Mouse (Mus musculus) layer of hippocampus, postnatal 14 days (tissue): Measurements from ENCODE around the gene Pigu. TPM values are rescaled to one million over a fixed set of nuclear protein-coding genes. Genes with fewer than 3 reads are reported as not detected.

Experiments
- DNase-seq, 2 experiments: peaks; one replicate each; pipeline ENCODE4 v3.0.0; 2021 to 2022; ENCODE audit warnings: low spot score in 2 of 2, mixed read lengths in 1 of 2
- total RNA-seq, 2 experiments: library from RNA; stranded (reverse); gene quantifications; 2 replicates each; pipeline ENCODE4 v1.2.3; 2021

Pigu gene
- total RNA-seq, 2 experiments from 2014 or later: 22.5 to 23.5 TPM

DNA sequence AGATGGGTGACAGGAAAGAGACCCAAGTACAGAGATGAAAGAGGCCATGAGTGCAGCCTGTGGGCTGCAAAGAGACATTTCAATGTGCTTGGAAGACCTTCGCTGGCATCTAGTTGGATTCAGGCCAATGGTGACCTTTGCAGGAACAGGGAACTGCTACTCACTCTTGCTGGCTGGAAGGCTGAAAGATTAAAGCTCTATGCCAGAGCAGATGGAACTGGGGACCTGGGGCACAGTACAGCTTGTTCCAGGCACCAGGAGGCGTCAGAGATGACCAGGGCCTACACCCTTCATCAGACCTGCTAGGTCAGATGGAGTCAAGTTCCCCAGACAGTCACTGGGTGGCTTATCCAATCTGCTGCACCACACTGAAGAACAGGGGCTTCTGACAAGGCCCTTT lies 63.8 kb downstream of the Pigu start:
- no peak for DNase-seq

DNA sequence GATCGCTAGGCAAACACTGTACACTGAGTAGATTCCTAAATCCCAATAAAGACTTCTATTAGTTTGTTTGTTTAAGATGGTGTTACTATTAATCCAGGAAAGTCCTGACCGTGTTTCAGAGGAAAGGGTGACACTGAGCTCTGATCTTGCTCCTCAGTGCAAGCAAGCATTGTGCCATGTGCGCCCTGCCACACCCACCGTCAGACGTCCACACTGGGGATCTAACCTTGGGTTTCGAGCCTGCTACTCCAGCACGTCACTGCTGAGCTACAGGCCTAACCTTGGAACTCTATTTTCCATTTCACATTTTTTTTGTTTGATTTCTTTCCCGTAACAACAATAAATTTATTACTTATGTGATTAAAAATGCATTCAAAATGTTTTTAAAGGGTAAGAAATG lies 67.2 kb downstream of the Pigu start:
- no peak for DNase-seq

DNA sequence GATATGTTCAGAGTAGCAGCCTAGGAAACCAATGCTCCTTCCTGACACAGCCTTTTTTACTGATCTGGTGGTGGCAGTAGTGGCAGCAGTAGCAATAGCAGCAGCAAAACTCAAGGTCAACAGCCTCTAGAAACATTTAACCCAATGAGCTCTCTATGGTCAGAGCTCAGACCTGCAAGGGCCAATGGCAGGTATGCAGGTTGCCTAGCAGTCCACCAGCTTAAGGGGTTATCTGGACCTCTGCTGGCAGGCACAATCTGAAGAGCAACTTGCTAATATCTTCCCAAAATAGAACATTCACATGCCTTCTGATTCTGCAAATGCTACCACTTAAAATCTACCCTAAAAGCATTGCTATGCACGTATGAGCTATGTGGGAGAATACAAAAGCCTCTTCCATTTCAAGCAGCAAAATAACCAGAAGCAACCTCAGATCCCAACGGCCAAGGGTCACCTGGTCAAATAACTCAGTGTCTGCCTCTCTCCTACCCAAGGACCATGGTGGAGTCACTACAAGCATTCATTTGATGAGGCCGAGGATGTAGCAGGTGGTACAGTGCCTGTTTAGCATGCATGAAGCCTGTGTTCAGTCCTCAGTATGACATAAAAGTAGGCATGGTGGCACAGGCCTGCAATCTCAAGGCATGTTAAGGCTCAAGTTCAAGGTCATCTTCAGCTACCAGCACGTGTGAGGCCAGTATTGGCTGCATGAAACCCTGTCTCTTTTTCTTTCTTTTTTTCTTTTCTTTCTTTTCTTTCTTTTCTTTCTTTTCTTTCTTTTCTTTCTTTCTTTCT lies 69.6 kb downstream of the Pigu start:
- no peak for DNase-seq

DNA sequence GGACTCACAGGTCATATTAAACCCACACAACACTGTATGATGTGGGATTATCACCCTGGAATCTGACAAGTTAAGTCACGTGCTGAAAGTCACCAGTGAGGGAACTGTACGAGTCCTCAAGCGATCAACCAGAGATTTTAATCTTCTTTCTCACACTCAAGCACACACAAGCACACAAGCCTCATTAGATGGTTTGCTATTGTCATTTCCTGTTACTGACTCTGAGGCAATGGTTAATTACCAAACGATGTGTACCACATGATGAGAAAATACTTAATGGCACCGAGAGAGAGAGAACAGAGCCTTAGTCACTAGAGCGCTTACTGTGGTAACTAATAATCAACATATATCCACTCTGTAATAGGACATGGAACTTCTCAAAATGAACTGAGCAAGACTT lies 71.5 kb downstream of the Pigu start:
- DNase-seq: no peak

DNA sequence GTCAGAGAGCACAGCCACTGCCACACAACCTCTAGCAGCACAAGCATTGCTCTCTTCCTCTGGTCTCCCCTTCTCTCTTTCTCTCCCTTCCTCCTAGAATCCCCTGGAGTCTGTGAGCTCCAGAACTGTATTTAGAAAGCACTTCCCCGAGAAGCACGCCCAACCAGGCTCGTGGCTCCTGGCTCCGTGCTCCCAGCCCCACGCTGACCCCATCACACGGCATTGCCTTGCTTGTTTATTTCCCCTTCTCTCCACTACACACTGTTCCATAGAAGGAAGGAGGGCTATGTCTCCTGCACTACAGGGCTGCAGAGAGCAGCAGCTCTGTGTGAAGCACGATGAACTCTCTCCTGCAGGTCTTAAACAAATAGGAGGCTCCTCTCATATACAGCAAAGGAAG lies 72.6 kb downstream of the Pigu start:
- no peak for DNase-seq

DNA sequence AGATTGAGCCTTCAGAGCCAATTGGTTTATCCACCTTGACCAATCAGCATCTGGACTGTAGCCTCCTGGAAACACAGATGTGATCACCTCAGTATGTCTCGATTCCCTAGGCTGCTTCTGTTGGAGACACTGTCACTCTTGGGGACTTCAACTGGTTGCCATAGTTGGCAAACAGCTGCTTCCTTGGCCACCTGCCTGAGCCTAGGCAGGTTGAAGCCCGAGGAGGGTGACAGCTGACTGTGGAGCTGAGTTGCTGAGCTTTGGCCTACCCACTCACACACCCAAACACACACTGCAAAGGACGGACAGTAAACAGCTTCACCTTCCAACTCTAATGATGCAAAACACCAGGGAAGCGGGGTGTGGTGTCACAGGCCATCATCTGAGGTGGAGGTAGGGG lies 73.4 kb downstream of the Pigu start:
- DNase-seq: no peak

DNA sequence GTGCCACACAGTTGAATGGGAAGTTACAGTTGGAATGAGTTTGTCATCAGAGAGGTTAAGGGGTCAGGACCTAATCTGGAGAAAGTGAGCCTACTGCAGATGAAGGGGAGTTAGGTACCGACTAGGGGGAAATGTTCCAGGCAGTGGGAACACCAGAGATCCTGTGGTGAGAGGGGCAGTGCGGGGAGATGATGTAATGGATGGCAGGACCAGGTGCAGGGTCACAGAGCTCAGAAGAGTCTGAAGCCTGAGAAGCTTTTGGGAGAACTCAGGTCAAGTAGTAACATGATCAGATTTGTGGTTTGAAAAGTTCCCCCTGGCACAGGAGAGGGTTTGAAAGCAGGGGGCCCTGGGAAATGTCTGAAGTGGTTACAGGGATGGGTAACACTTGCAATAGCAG lies 77.1 kb downstream of the Pigu start:
- no peak for DNase-seq

DNA sequence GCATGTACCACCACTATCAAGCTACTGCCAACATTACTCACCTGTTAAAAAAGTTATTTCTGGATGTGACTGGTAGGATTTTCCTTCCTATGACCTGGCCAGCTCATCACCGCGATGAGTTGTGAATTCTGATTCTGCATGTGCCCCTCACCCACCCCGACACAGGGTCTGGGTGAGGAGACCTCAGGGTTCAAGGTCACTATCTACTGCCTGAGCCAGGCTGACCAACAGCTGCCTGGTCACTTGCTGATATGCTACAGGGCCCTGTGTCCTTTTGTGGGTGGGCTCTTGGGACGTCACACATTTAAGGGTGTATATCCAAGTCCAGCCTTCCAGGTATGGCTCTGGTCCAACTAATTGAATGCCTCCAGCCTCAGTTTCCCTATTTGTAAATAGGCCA lies 78.1 kb downstream of the Pigu start:
- no peak for DNase-seq

DNA sequence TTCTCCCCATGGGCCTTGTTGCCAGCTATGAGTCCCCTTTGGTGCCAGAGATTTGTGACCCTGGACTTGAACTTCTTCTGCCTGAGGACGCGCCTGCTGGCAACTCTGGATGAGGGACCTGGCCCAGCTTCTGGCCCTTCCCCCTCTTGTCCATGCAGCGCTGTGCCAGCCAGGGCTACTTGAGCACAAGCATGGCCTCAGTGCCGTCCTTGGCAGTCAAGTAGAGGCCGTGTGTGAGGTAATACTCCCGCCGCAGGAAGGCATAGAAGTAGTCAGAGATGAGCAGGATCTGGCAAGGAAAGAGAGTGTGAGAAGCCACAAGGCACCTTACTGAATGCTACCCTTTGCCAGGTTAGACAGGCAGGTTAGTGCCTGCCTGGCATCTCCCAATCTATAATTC lies 78.9 kb downstream of the Pigu start:
- DNase-seq: no peak

DNA sequence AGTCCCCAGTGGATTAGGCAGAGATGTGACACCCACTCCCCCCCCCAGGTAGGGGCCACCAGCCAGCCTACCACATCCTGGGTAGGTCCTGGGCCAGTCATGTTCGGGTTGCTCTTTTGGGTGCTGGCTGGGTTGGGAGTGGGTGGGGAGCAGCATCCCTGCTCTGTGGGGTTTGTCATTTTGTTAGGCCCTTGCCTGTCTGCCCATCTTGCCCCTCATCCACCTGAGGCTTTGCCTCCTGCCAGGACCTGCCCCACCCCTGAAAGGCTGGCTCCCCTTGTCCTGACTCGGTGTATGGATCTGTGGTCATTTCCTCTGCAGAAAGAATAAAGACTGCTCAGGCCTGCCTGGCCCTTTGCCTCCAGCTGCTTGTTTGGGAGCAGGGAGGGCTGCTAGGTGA lies 79.5 kb downstream of the Pigu start:
- DNase-seq: no peak

DNA sequence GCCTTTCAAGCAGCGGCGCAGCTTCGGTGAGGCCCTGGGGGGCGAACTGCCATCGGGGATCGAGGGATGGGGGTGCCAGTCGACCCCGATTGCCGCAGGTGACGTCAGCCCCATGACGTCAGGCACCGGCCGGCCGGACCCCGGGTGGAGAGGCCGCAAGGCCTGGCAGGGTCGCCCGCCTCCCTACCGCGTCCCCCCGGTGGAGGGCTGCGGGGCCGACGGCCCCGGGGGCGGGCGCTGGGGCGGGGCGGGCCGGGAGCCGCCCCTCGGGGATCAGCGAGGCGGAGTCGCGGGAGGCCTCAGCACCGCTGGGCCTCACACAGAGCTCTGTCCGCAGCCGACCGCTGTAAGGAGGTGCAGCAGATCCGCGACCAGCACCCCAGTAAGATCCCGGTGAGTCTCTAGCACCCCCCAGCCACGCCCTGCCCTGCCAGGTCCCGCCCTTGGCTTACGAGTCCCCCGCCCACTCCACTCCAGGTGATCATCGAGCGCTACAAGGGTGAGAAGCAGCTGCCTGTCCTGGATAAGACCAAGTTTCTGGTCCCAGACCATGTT lies 80.5 kb downstream of the Pigu start:
- DNase-seq: peak in 1 of 2 experiments; percentile 49

DNA sequence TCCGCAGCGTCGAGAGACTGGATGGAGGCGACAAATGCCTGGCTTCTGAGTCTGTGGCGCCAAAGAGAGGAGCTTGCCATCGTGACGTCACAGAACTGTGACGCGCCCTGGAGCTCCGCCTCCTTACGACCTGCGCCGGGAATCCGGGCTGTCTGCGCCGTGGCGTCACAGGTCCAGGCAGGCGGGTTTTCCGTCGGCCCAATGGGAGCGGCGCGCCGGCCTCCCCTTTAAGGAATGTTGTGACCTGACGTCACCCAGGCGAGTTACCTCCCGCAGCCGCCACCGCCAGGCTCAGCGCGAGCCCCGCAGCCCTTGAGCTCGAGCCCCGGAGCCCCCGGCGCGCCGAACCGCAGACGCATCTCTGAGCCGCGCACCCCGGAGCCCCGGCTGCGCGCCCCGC lies 81.0 kb downstream of the Pigu start, which contains the start of gene Map1lc3a:
TSS of gene Map1lc3a (plus strand) at position 103 of the 400 bp plus-strand sequence.
- DNase-seq: peak; percentile 98 to 99

DNA sequence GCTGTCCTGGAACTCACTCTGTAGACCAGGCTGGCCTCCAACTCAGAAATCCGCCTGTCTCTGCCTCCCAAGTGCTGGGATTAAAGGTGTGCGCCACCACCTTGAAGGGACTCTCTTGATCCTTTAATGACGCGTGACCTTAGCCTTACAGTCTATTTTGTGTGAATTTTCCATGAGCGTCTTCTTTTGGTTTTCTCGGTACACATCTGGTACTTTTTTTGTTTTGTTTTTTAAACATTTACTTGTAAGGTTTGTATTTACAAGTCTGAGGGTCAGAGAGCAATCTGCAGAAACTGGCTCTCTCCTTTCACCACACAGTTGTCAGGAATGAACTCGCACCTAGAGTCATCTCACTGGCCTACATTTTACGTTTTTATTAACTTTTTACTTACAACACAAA lies 83.6 kb downstream of the Pigu start:
- no peak for DNase-seq

DNA sequence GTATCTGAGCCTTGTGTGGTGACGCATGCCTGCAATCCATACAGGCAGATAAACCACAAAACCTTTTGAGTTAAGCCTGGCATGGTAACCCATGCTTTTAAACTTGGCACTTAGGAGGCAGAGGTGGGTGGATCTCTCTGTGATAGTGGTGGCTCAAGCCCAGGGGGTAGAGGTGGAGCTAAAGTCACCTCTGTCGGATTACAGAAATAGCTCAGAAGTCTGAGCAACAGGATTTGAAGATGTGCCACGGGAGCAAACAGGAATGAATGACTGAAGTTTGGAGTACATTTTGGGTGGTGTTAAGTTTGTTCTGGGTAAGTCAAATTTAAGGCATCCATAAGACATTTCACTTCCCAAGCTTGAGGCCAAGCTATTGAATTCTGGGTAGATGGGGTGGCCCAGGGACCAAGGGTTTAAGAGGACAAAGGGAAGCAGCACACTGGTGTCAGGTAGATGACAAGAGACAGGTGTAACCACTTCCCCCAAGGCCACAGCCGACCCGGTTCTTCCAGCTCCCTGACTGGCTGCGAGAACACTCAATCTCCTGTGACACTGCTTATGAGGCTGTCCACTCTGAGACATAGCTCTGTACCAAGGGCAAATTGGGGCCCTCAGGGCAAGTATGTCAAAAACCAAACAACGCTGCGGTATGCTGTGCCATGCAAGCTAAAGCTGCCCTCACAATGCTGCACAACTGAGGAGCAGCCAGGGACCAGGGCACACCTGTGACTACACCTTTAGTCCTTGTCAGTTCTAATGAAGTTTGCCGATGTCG lies 84.6 kb downstream of the Pigu start:
- DNase-seq: no peak

DNA sequence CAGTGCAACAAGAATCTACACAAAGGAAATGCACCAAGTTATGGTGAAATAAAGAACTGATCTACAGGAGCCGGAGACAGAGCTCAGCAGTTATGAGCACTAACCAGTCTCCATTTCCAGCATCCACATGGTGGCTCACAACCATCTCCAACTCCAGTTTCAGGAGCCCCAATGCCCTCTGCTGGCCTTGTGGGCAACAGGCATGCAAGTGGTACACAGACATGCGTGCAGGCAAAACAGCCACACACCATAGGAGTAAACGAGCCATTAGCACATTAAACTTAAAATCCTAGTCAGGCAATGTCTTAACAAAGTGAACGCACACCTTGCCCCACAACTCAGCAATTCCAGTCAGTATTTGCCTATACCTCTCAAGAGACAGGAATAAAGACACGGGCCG lies 85.3 kb downstream of the Pigu start:
- no peak for DNase-seq

DNA sequence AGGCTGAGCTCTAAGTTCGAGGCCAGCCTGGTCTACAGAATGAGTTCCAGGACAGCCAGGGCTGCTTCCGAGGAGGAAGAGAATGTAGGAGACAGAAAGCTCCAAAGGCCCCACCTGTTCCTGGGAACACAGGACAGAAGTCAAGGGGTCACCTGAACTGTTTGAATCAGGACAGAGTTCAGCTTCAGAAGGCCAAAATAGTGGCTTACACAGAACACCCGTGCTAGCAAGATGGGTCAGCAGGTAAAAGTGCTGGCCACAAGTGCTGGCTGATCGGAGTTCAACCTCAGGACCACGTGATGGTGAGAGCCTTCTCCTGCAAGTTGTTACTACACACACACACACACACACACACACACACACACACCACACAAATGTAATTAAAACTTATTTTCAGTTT lies 90.3 kb downstream of the Pigu start:
- no peak for DNase-seq

DNA sequence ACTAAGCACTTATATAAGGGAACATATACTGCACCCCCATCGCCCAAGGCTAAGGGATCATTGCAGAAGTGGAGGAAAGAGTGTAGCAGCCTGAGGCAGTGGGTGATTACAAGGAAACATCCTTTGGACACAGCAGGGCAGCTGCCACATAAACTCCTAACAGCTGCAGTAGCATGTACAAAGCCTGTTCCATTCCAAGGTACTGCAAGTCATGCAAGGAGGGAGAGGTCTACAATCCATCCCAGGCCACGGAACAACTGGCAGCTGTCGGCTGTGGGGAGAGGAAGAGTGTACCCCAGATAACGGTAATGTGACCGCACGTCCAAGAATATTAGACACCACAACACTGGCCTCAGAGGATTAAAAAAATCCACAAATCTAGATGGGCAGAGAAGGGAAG lies 91.7 kb downstream of the Pigu start:
- no peak for DNase-seq

DNA sequence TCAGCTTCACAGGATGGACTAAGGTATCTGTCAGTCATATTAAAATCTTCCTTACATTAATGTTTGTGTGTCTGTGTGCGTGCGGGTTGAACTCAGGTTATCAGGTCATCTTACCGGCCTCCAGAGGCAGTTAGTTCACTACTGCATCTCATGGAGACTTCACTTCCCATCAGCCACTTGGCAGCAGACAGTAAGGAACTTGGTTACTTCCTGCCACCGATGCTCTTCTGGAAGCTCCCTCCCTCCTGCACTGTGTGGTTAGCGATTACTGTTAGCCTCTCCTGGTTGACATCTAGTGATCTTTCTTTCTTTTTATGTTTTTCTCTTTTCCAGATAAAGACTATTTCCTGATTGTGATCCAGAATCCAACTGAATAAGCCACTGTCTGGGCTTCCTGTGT lies 107.6 kb downstream of the Pigu start:
- DNase-seq: no peak

DNA sequence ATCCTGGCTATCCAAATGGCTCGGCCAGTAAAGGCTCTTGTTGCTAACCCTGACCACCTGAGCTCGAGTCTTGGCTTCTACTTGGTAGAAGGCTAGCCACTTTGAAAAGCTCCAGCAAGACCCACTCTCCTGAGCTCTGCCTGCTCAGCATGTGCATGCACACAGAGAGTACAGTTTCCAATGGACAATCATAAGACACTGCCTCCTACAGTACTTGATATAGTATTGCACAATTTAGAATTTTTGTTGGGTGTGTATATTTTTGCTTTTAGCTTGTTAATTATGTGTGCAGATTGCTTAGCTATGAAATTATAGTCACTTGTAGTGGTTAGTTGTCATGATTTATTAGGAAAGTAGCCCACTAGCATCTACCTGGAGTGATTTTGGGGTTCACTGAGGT lies 108.5 kb downstream of the Pigu start:
- no peak for DNase-seq

DNA sequence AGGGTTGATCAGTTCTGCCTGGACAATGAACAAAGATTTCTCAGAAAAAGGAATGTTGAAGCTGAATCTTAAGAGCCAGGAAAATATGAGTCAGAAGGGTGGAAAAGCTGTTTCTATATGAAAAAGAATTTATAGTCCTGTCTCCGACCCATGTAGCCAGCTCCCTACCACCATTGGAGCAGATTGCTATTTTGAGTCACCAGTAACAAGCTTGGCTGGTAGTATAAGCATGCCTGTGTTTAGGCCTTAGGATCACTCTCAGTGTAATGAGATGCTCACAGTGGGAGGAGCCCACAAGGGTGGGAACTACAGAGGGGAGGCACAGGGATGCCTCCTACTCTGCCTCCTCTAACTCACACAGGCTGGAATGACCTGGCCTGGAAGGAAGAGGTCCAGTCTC lies 109.0 kb downstream of the Pigu start:
- DNase-seq: no peak

DNA sequence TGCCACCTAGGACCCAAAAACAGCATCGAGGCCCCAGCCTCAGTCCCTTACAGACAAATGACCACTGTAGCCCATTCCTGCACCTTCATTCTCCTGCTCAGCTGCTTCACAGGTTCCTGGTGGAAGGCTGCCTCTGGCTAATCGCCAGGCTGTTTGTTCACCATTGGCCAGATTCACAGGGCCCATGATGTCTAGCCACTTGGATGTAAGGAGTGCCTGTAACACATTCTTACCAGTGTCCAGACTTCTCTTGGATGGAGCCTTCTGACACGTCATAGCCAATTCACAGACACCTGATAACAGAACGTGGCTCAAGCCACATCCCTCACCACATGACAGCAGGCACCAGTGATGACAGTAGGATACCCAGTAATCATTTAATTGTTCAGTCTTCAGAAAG lies 111.0 kb downstream of the Pigu start:
- DNase-seq: no peak

DNA sequence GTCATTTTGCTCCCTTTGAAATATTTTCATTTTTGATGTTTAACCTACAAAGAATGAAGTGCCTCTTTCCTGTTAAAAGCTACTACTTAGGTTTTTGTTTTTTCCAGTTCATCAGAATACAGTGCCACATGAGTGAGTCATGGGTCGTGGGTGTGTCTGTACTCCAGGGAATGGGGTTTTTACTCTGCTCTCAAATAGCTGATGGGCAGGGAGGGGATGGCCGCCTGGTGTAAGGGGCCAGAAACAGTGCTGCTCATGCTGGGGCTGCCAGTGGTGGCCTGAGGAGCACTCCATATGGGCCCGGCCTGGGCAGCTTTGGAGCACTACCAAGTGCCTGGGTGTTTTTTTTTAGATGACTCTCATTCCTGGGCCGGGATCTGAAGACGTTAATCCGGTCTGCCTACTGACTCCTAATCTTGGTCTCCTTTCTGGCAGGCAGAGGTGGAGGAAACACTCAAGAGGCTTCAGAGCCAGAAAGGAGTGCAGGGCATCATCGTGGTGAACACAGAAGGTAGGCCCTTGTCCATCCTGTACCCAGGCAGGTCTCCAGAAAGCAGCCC lies 114.9 kb downstream of the Pigu start:
- no peak for DNase-seq
